Mouse (Mus musculus) heart, adult 2 months (tissue): ENCODE measurements around the gene Pdcd7. TPM values are rescaled to one million over a fixed set of nuclear protein-coding genes. Genes with fewer than 3 reads are reported as not detected.

ENCODE experiments used
- DNase-seq, 2 experiments: peaks; one replicate each; pipeline ENCODE4 v3.0.0; 2021
- H3K27ac ChIP-seq: fragments of 200-600 bp; 2 replicates; pipeline ENCODE4 v1.8.1; 2022
- H3K27me3 ChIP-seq: fragments of 200-500 bp; 2 replicates; pipeline ENCODE4 v1.6.1; 2012; ENCODE audit warnings: mild to moderate bottlenecking, low read length, inconsistent platforms, mixed read lengths; ENCODE audit not compliant: control insufficient read depth, insufficient read depth
- H3K36me3 ChIP-seq: fragments of 200-500 bp; 2 replicates; pipeline ENCODE4 v1.6.1; 2012; ENCODE audit warnings: low read length, inconsistent platforms; ENCODE audit not compliant: control insufficient read depth, insufficient read depth
- H3K4me1 ChIP-seq: fragments of 200-500 bp; 2 replicates; pipeline ENCODE4 v1.6.1; 2011; ENCODE audit warnings: low read length; ENCODE audit not compliant: control insufficient read depth, insufficient read depth
- H3K4me3 ChIP-seq: fragments of 200-600 bp; 2 replicates; pipeline ENCODE4 v1.8.1; 2022
- H3K79me2 ChIP-seq: fragments of 200-500 bp; replicated peaks from 2 replicates; pipeline ENCODE4 v1.6.1; 2012; ENCODE audit warnings: mild to moderate bottlenecking, inconsistent platforms, low read length, moderate library complexity, mixed read lengths; ENCODE audit not compliant: control insufficient read depth, insufficient read depth
- H3K9ac ChIP-seq: fragments of 200-500 bp; 2 replicates; pipeline ENCODE4 v1.6.1; 2012; ENCODE audit warnings: low read depth, mild to moderate bottlenecking, control low read depth, inconsistent platforms, low read length, mixed read lengths
- CTCF ChIP-seq: fragments of 200-600 bp; IDR thresholded peaks from 2 replicates; pipeline ENCODE4 v1.8.1; 2022; ENCODE audit warnings: antibody characterized with exemption, mild to moderate bottlenecking, moderate library complexity
- EP300 ChIP-seq: fragments of 200-500 bp; IDR thresholded peaks from 2 replicates; pipeline ENCODE4 v1.6.1; 2011; ENCODE audit warnings: low read depth, low read length, control low read depth; ENCODE audit not compliant: insufficient read depth
- POLR2A ChIP-seq: fragments of 200-500 bp; IDR thresholded peaks from 2 replicates; pipeline ENCODE4 v1.6.1; 2011; ENCODE audit warnings: mild to moderate bottlenecking, low read depth, low read length, control low read depth; ENCODE audit not compliant: insufficient read depth
- WGBS: fragments of 180-500 bp; shearing (Covaris S2); methylation state at CpG from one replicate; pipeline ENCODE4 v1.1.7; 2018; 5-methylcytosine and 5-hydroxymethylcytosine counted together
- intact Hi-C: fragments of 180-260 bp; cut with DNase I; formaldehyde crosslinking; loops from one replicate; pipeline ENCODE4 v1.15.1; 2025
- polyA plus RNA-seq: library from polyadenylated mRNA; depleted of rRNA; stranded (reverse); fragments of >200 nt; gene quantifications from 2 replicates; pipeline ENCODE4 v1.2.3, GENCODE M21; 2012
- total RNA-seq, 2 experiments: library from RNA; stranded (reverse); gene quantifications; 2 replicates each; pipeline ENCODE4 v1.2.3; 2021

Pdcd7 gene
- total and polyA plus RNA-seq, 3 experiments, result 6.6 to 13.9 (median 13.6) TPM

- Histone ChIP-seq H3K4me3 (no peak overlapping the region), H3K36me3 (no peaks in the 10 kb centered on the region), H3K27me3 (peaks cover 3% of the 10 kb centered on the region; the same call in 1 of the 2 replicates), H3K27ac (peak overlapping the region; percentile 56), H3K4me1 (peaks cover 11% of the 10 kb centered on the region), H3K9ac (no peak overlapping the region), H3K79me2 (no peaks in the 10 kb centered on the region)
- WGBS, result 16% methylated on average over 2 of the region's 2 CpGs
- intact Hi-C loops, result loop anchor here (1.0 kb wide), 1 partner anchor 39 kb away; no protein-coding TSS in a partner anchor
- peak; percentile 47 to 49 for DNase-seq
- TF ChIP-seq CTCF, result no peak
- no peak for TF ChIP-seq POLR2A
- TF ChIP-seq EP300, result no peak
These were observed 47.7 kb downstream of the Pdcd7 start for GRCm38 (mm10) chr9:65393606-65394005.

- intact Hi-C loops, result no loop called here
- Histone ChIP-seq H3K79me2 (no peaks in the 10 kb centered on the region), H3K4me3 (no peak overlapping the region), H3K27me3 (peaks cover 3% of the 10 kb centered on the region; the same call in 1 of the 2 replicates), H3K9ac (no peak overlapping the region), H3K27ac (peak overlapping the region; percentile 56), H3K36me3 (no peaks in the 10 kb centered on the region), H3K4me1 (peaks cover 11% of the 10 kb centered on the region)
- 58% methylated on average over 2 of the region's 2 CpGs for WGBS
- DNase-seq, result peak; percentile 37 to 53
- 0 out of 2 replicates have a peak, but pooled peaks have one; percentile 18 for TF ChIP-seq POLR2A
- 0 out of 2 replicates have a peak, but pooled peaks have one; percentile 37 for TF ChIP-seq EP300
- no peak for TF ChIP-seq CTCF
These were observed 48.5 kb downstream of the Pdcd7 start for GRCm38 (mm10) chr9:65394360-65394759.

- H3K27ac ChIP-seq, result peak within 1 kb of the TSS; percentile 67
- TF ChIP-seq POLR2A (peak; percentile 81), CTCF (0 out of 2 replicates have a peak, but pooled peaks have one; percentile 2), EP300 (no peak)
- intact Hi-C loops, result no loop called here
- H3K27me3 ChIP-seq, result no peaks in the 10 kb centered on the region
- no peaks in the 10 kb centered on the region for H3K36me3 ChIP-seq
- peak; percentile 84 for DNase-seq
- H3K4me1 ChIP-seq, result peaks cover 4% of the 10 kb centered on the region
- H3K9ac ChIP-seq, result peak within 1 kb of the TSS; percentile 64
- no peaks in the 10 kb centered on the region for H3K79me2 ChIP-seq
- WGBS, result under 1% methylated on average over 24 of the region's 24 CpGs
- H3K4me3 ChIP-seq, result peak within 1 kb of the TSS; percentile 35
These were observed 52.4 kb downstream of the Pdcd7 start, which contains the start of gene Rasl12 for GRCm38 (mm10) chr9:65398279-65398678. Rasl12 (plus strand) TSS chr9:65398506.

- TF ChIP-seq EP300 (no peak), POLR2A (no peak)
These were observed 54.0 kb downstream of the Pdcd7 start for GRCm38 (mm10) chr9:65399934-65400333.

GRCm38 (mm10) chr9:65404331-65405183 is 58.7 kb downstream of the Pdcd7 start:
- Histone ChIP-seq H3K27ac (peak overlapping the region; percentile 68), H3K4me3 (peak overlapping the region; percentile 15; the same call in 1 of the 2 replicates), H3K4me1 (peaks cover 1% of the 10 kb centered on the region), H3K36me3 (no peaks in the 10 kb centered on the region), H3K9ac (0 out of 2 replicates have a peak overlapping the region, but pooled peaks have one; percentile 41), H3K79me2 (no peaks in the 10 kb centered on the region), H3K27me3 (no peaks in the 10 kb centered on the region)
- DNase-seq, result peak; percentile 86 to 89
- TF ChIP-seq EP300 (no peak), CTCF (peak; percentile 40)
- 25% methylated on average over 15 of the region's 15 CpGs for WGBS
- intact Hi-C loops, result no loop called here

More at GRCm38 (mm10) chr9:65399934-65400333, 54.0 kb downstream of the Pdcd7 start:
- 76% methylated on average over 6 of the region's 6 CpGs for WGBS
- Histone ChIP-seq H3K27ac (peak overlapping the region; percentile 67), H3K4me3 (peak overlapping the region; percentile 23), H3K36me3 (no peaks in the 10 kb centered on the region), H3K9ac (no peak overlapping the region), H3K4me1 (peaks cover 1% of the 10 kb centered on the region), H3K27me3 (no peaks in the 10 kb centered on the region), H3K79me2 (no peaks in the 10 kb centered on the region)
- intact Hi-C loops, result no loop called here
- DNase-seq, result no peak

GRCm38 (mm10) chr9:65405184-65405449 is 59.2 kb downstream of the Pdcd7 start:
- no peaks in the 10 kb centered on the region for H3K27me3 ChIP-seq
- TF ChIP-seq CTCF (no peak), EP300 (no peak), POLR2A (no peak)
- peak overlapping the region; percentile 68 for H3K27ac ChIP-seq
- DNase-seq, result no peak
- intact Hi-C loops, result no loop called here
- H3K79me2 ChIP-seq, result no peaks in the 10 kb centered on the region
- peaks cover 1% of the 10 kb centered on the region for H3K4me1 ChIP-seq
- H3K9ac ChIP-seq, result no peak overlapping the region
- H3K4me3 ChIP-seq, result no peak overlapping the region
- WGBS, result 67% methylated on average over 2 of the region's 2 CpGs
- no peaks in the 10 kb centered on the region for H3K36me3 ChIP-seq
